Mouse (Mus musculus): ENCODE results near the gene Alyref.

DNA sequence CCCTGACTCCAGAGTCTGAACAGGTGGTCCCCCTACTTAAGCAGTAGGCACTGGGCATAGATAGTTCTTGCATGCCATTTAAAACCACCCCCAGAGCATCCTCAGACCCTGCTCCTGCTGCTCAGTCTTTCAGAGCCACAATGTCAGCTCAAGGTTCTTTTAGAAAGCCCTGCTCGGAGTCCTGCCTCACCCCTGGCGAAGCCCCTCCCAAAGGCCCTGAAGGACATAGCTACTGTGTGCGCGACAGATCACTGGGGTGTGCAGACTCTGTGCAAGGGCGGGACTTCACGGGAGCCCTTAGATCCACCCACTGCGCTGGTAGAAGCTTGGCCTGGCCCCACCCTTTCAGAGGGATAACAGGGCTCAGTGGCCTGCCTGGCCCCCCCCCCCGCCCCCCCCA lies 11.1 kb upstream of the Alyref start:
- TF ChIP-seq CTCF (IDR thresholded peaks at IDR 0.05; ENCODE audit: extremely low read depth, insufficient read depth, insufficient read length, insufficient replicate concordance): no peak
- TF ChIP-seq POLR2A (IDR thresholded peaks at IDR 0.05; ENCODE audit: low read depth, low read length): no peak

Data from spleen, adult 2 months (tissue).